Mouse (Mus musculus) hindbrain, embryonic 11.5 days (tissue): Measurements from ENCODE around the gene Hgf. TPM values are rescaled to one million over a fixed set of nuclear protein-coding genes. Genes with fewer than 3 reads are reported as not detected.

Experiments
- ATAC-seq: fragments of 200-750 bp; cut with Nextera tagmentation; 2 replicates; pipeline ENCODE4 v1.8.0; 2017; ENCODE audit warnings: mild to moderate bottlenecking, moderate TSS enrichment, moderate library complexity; ENCODE audit not compliant: low FRiP score
- DNase-seq: peaks from one replicate; pipeline ENCODE4 v3.0.0-alpha.2; 2015; ENCODE audit warnings: low spot score
- H3K27ac ChIP-seq: fragments of 300-500 bp; sonication (generic); 2 replicates; pipeline ENCODE4 v1.5.1; 2014; ENCODE audit warnings: mild to moderate bottlenecking, low read depth, low read length
- H3K27me3 ChIP-seq: fragments of 300-500 bp; sonication (generic); 2 replicates; pipeline ENCODE4 v1.6.1; 2014; ENCODE audit warnings: mild to moderate bottlenecking, low read length, moderate library complexity, mixed read lengths; ENCODE audit not compliant: control insufficient read depth, insufficient read depth
- H3K36me3 ChIP-seq: fragments of 300-500 bp; sonication (generic); 2 replicates; pipeline ENCODE4 v1.6.1; 2014; ENCODE audit warnings: mild to moderate bottlenecking, low read length, moderate library complexity, mixed read lengths; ENCODE audit not compliant: control insufficient read depth, insufficient read depth
- H3K4me1 ChIP-seq: fragments of 300-500 bp; sonication (generic); replicated peaks from 2 replicates; pipeline ENCODE4 v1.6.1; 2014; ENCODE audit warnings: low read length, mixed read lengths; ENCODE audit not compliant: control insufficient read depth, insufficient read depth
- H3K4me2 ChIP-seq: fragments of 300-500 bp; sonication (generic); replicated peaks from 2 replicates; pipeline ENCODE4 v1.6.1; 2014; ENCODE audit warnings: mild to moderate bottlenecking, low read depth, low read length
- H3K4me3 ChIP-seq: fragments of 300-500 bp; sonication (generic); 2 replicates; pipeline ENCODE4 v1.5.1; 2014; ENCODE audit warnings: low read depth, low read length
- H3K9ac ChIP-seq: fragments of 300-500 bp; sonication (generic); 2 replicates; pipeline ENCODE4 v1.6.1; 2014; ENCODE audit warnings: low read depth, low read length
- H3K9me3 ChIP-seq: fragments of 300-500 bp; sonication (generic); 2 replicates; pipeline ENCODE4 v1.6.1; 2016; ENCODE audit warnings: low read length; ENCODE audit not compliant: control insufficient read depth
- WGBS: fragments of 180-500 bp; shearing (Covaris S2); extraction: QIAGEN DNeasy Blood & Tissue Kit; methylation state at CpG from one replicate; pipeline ENCODE4 v1.1.7; 2014; 5-methylcytosine and 5-hydroxymethylcytosine counted together
- polyA plus RNA-seq: library from polyadenylated mRNA; unstranded; fragments of >200 nt; fragmentation: Nextera tagmentation; extraction: Ambion mirVana; gene quantifications from 2 replicates; pipeline ENCODE4 v1.2.1, GENCODE M21; 2014

Gene Hgf
- polyA plus RNA-seq, 1 experiment from 2014 or later = 1.4 TPM

DNA sequence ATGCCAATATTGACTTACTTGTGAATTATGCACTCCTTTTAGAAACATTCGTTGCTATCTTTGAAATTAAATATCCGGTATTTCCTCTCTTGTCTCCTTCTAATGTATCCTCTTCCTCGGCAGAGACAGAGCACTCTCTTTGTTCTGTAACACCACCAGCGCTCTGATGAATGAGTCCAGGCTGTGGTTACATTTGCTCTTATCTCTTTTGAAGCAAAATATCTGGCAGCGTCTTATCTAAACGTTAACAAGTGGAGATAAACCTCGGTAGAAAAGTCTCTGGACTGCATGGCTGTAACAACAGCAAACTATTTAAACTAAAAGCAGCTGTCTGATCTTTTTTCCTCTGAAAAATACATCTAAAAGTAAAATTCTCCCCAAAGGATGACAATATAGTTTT, 100.7 kb downstream of the Hgf start:
- 65% methylated on average over 7 of the region's 7 CpGs for WGBS
- ATAC-seq (no peak), DNase-seq (no peak)
- Histone ChIP-seq H3K27ac (no peak overlapping the region), H3K4me2 (no peak overlapping the region), H3K4me3 (no peak overlapping the region), H3K36me3 (no peaks in the 10 kb centered on the region), H3K4me1 (no peaks in the 10 kb centered on the region), H3K9me3 (no peaks in the 10 kb centered on the region), H3K9ac (no peak overlapping the region), H3K27me3 (no peaks in the 10 kb centered on the region)

Other genes starting within 250 kb of the Hgf start
- gene Gm28710, start 238.3 kb downstream of the Hgf start, polyA plus RNA-seq = not detected in 2 replicates